Mouse (Mus musculus) embryonic fibroblast, embryonic 13.5 days (primary cell): ENCODE measurements at regions not wholly inside any gene's neighbourhood (a gene's known extent, or its start where the extent isn't known, plus 50 kb on each side); places are given as distances from the start of the nearest gene placed in this dataset.

ENCODE experiments used
- CTCF ChIP-seq: IDR thresholded peaks from 2 replicates; pipeline ENCODE4 v1.5.1; 2011; ENCODE audit warnings: mild to moderate bottlenecking, control low read depth, low read length, moderate library complexity, borderline replicate concordance; ENCODE audit not compliant: insufficient read depth
- POLR2A ChIP-seq: IDR thresholded peaks from 2 replicates; pipeline ENCODE4 v1.6.1; 2011; ENCODE audit warnings: low read depth, mild to moderate bottlenecking, control low read depth, low read length, moderate library complexity

DNA sequence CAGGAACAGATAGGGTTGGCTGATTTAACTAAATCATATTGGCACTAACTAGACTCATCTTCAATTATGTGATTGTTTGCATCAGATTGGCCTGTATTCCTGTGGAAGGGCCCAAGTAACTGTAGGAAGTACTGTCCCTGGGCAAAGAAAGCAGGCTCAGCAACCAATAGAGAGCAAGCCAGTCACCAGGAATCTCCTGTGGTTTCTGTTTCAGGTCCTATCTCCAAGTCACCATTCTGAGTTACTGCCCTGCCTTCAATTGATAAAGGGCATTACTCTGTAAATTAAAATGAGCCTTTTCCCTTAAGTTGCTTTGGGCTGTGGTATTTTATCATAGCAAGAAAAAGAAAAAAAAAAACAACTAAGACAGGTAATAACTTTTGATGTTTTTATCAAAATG lies 219.0 kb downstream of the Il15 start:
- TF ChIP-seq POLR2A: no peak
- TF ChIP-seq CTCF: no peak
